Mouse (Mus musculus) hindbrain, postnatal 0 days (tissue): ENCODE data around the gene Kiss1r. TPM values are rescaled to one million over a fixed set of nuclear protein-coding genes. Genes with fewer than 3 reads are reported as not detected.

Experiments
- ATAC-seq: fragments of 200-750 bp; cut with Nextera tagmentation; 2 replicates; pipeline ENCODE4 v1.8.0; 2017; ENCODE audit warnings: mild to moderate bottlenecking, moderate TSS enrichment, moderate library complexity
- DNase-seq: peaks from one replicate; pipeline ENCODE4 v3.0.0-alpha.2; 2015; ENCODE audit warnings: low spot score
- H3K27ac ChIP-seq: fragments of 300-500 bp; sonication (generic); 2 replicates; pipeline ENCODE4 v1.5.1; 2014; ENCODE audit warnings: mild to moderate bottlenecking
- H3K27me3 ChIP-seq: fragments of 300-500 bp; sonication (generic); 2 replicates; pipeline ENCODE4 v1.6.1; 2014; ENCODE audit warnings: low read length, mixed read lengths; ENCODE audit not compliant: insufficient read depth
- H3K36me3 ChIP-seq: fragments of 300-500 bp; sonication (generic); 2 replicates; pipeline ENCODE4 v1.6.1; 2014; ENCODE audit warnings: low read length, mixed read lengths; ENCODE audit not compliant: insufficient read depth
- H3K4me1 ChIP-seq: fragments of 300-500 bp; sonication (generic); 2 replicates; pipeline ENCODE4 v1.6.1; 2014; ENCODE audit warnings: antibody characterized with exemption, low read length, mixed read lengths; ENCODE audit not compliant: insufficient read depth
- H3K4me2 ChIP-seq: fragments of 300-500 bp; sonication (generic); 2 replicates; pipeline ENCODE4 v1.6.1; 2014; ENCODE audit warnings: low read depth, mild to moderate bottlenecking, low read length, moderate library complexity, mixed read lengths
- H3K4me3 ChIP-seq: fragments of 300-500 bp; sonication (generic); 2 replicates; pipeline ENCODE4 v1.5.1; 2014; ENCODE audit warnings: low read length
- H3K9ac ChIP-seq: fragments of 300-500 bp; sonication (generic); replicated peaks from 2 replicates; pipeline ENCODE4 v1.6.1; 2014; ENCODE audit warnings: mild to moderate bottlenecking, low read length, moderate library complexity, mixed read lengths
- H3K9me3 ChIP-seq: fragments of 300-500 bp; sonication (generic); 2 replicates; pipeline ENCODE4 v1.6.1; 2016; ENCODE audit warnings: low read length, mixed read lengths
- CTCF ChIP-seq: IDR thresholded peaks from 2 replicates; pipeline ENCODE4 v1.5.1; 2016; ENCODE audit warnings: antibody characterized with exemption, control low read depth, low read depth
- WGBS: fragments of 180-500 bp; shearing (Covaris S2); extraction: QIAGEN DNeasy Blood & Tissue Kit; methylation state at CpG from one replicate; pipeline ENCODE4 v1.1.7; 2014; 5-methylcytosine and 5-hydroxymethylcytosine counted together
- polyA plus RNA-seq: library from polyadenylated mRNA; unstranded; fragments of >200 nt; fragmentation: Nextera tagmentation; extraction: Ambion mirVana; gene quantifications from 2 replicates; pipeline ENCODE4 v1.2.1, GENCODE M21; 2015
- total RNA-seq: library from RNA; depleted of rRNA; stranded (reverse); fragments of >200 nt; gene quantifications from 2 replicates; pipeline ENCODE4 v1.2.3, GENCODE M21; 2014

The Kiss1r gene
- total and polyA plus RNA-seq, 2 experiments from 2014 or later: 3.4 to 9.4 TPM

DNA sequence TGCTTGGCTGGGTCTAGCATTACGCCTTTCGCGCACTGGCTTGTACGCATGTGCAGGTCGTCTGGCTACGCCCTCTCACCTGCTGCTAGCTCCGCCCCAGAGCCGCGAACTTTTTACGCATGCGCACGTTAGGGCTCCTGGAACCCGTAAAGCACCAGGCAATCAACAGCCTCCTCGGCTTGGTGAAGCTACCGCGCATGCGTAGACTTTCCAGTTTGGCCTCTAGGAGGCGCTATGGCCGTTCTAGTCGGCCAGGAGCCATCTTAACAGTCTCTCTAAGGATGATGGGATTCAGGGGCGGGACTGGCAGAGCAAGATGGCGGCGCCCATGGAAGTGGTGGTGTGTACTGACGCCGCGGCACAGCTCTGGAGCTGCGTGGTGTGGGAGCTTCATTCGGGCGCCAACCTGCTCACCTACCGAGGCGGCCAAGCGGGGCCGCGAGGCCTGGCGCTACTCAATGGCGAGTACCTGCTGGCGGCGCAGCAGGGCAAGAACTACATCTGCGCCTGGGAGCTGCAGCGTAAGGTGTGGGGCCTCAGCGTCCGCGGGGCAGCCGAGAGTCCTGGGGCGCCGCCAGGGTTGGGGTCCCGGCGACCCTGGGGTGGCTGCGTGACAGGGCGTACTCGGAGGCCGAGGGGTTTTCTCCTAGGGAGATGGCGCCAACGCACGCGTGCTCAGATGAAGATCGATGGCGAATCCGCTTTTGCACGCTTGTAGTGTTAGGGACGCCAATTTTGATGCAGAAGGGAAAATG, 43.3 kb downstream of the Kiss1r start, which contains the start of gene Wdr18:
Gene Wdr18 (plus strand): TSS at position 306 of the 755 bp plus-strand sequence.
- under 1% methylated on average over 61 of the region's 61 CpGs for WGBS
- H3K4me3 ChIP-seq: peak within 1 kb of the TSS; percentile 97
- H3K4me1 ChIP-seq: peaks cover 5% of the 10 kb centered on the region; the same call in 1 of the 2 replicates
- TF ChIP-seq CTCF: peak; percentile 99
- H3K9ac ChIP-seq: peak within 1 kb of the TSS; percentile 77
- H3K4me2 ChIP-seq: peak within 1 kb of the TSS; percentile 73
- ATAC-seq: peak; percentile 97
- peak within 1 kb of the TSS; percentile 79 for H3K27ac ChIP-seq
- peaks cover 13% of the 10 kb centered on the region; the same call in 1 of the 2 replicates for H3K36me3 ChIP-seq
- H3K27me3 ChIP-seq: no peaks in the 10 kb centered on the region
- H3K9me3 ChIP-seq: no peaks in the 10 kb centered on the region
- DNase-seq: peak; percentile 99

DNA sequence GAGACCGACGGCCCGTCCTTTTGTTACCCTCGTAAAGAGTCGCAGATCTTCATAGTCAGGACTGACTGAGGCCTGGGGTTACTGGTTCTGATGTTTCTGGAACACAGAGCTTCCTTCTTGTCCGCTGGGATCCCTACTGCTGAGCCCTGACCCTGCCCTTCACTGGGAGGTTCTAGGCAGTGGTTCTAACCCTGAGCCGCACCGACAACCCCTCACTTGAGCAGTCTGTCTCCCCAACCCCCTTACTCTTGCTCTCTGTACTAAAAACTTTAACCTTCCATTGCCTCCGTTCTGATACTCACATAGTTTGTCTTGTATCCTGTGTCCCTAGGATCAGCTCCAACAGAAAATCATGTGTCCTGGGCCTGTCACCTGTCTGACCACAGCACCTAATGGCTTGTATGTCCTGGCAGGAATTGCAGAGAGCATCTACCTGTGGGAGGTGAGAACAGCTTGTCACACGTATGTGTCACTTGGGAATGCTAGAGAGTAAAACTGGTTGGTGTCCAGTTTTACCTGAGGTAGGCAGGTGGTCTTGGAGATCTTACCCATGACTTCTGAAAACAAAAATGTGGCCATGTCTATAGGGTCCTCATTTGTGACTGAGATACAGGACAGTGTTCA, 44.0 kb downstream of the Kiss1r start:
- Histone ChIP-seq H3K4me3 (peak overlapping the region; percentile 97), H3K27ac (peak overlapping the region; percentile 79; the same call in 1 of the 2 replicates), H3K4me1 (peaks cover 5% of the 10 kb centered on the region; the same call in 1 of the 2 replicates), H3K36me3 (peaks cover 21% of the 10 kb centered on the region), H3K9me3 (no peaks in the 10 kb centered on the region), H3K9ac (peak overlapping the region; percentile 77), H3K27me3 (no peaks in the 10 kb centered on the region), H3K4me2 (peak overlapping the region; percentile 73)
- no peak for ATAC-seq
- TF ChIP-seq CTCF: no peak
- no peak for DNase-seq
- 20% methylated on average over 10 of the region's 10 CpGs for WGBS

DNA sequence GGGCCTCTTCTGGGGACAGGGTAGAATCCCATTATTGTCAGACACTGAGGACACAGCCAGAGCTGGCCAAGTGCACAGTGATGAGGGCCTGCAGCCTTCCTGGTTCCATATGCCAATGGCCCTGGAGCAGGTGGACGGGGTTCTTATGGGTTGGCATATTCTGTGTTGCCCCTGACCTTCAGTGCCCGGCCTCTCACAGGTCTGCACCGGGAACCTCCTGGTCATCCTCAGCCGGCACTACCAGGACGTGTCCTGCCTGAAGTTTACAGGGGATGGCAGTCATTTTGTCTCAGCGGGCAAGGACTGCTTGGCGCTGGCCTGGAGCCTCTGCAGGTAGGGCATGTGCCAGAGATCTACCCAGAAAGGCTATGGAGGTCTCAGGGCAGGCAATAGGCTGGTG, 48.0 kb downstream of the Kiss1r start:
- DNase-seq (no peak), ATAC-seq (no peak)
- 98% methylated on average over 7 of the region's 7 CpGs for WGBS
- H3K4me2 ChIP-seq: no peak overlapping the region
- peaks cover 8% of the 10 kb centered on the region for H3K4me1 ChIP-seq
- H3K36me3 ChIP-seq: peaks cover 41% of the 10 kb centered on the region
- H3K27ac ChIP-seq: no peak overlapping the region
- H3K9me3 ChIP-seq: no peaks in the 10 kb centered on the region
- no peak overlapping the region for H3K4me3 ChIP-seq
- TF ChIP-seq CTCF: no peak
- no peak overlapping the region for H3K9ac ChIP-seq
- H3K27me3 ChIP-seq: no peaks in the 10 kb centered on the region

DNA sequence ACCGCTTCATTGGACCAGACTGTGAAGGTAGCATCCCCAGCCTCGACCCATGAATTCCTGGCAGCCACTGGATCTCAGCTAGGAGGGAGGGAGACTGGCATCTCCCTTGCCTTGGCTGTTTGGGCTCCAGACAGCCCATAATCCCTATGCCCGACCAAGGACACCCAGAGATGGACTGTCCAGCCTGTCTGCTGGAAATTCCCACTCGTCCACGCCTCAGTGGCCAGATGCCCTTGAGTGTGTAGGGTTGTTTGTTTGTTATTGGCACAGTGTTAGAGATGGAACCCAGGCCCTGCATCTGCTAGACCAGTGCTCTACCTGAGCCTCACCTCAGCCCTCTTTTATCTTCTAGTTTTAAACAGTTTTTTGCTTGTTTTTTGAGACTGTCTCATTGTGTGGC, 48.6 kb downstream of the Kiss1r start:
- peaks cover 8% of the 10 kb centered on the region for H3K4me1 ChIP-seq
- no peak overlapping the region for H3K4me3 ChIP-seq
- H3K27ac ChIP-seq: no peak overlapping the region
- no peak for ATAC-seq
- no peaks in the 10 kb centered on the region for H3K9me3 ChIP-seq
- no peak for TF ChIP-seq CTCF
- 90% methylated on average over 5 of the region's 5 CpGs for WGBS
- H3K9ac ChIP-seq: no peak overlapping the region
- no peak for DNase-seq
- H3K27me3 ChIP-seq: no peaks in the 10 kb centered on the region
- no peak overlapping the region for H3K4me2 ChIP-seq
- peaks cover 41% of the 10 kb centered on the region for H3K36me3 ChIP-seq

DNA sequence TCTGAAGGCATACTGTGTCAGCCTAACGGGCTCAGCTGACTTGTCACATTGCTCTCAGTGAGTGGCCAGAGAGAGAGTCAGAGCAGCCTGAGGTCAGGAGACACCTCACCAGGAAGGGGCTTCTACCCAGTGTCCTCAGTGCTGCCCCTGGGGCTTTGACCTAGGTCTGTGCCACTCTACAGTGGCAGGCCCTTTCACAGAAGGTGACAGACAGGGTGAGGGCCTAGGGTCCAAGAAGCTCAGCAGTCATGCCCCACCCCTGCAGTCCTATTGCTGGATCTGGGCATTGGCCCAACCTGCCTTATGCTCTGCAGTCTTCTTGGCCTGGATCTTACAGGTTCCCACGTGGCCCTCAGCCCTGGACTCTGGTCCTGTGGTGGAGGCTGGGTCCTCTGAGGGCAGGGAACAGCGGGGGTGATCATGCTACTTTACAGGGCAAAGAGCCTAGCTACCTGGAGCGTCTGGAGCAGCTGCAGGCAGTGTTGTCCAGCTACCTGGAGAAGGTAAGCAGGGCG, 50.2 kb downstream of the Kiss1r start:
- H3K9ac ChIP-seq: no peak overlapping the region
- no peak overlapping the region for H3K4me2 ChIP-seq
- DNase-seq (no peak), ATAC-seq (no peak)
- H3K36me3 ChIP-seq: peaks cover 41% of the 10 kb centered on the region
- no peaks in the 10 kb centered on the region for H3K9me3 ChIP-seq
- no peak overlapping the region for H3K27ac ChIP-seq
- peaks cover 10% of the 10 kb centered on the region for H3K4me1 ChIP-seq
- H3K4me3 ChIP-seq: no peak overlapping the region
- TF ChIP-seq CTCF: no peak
- peaks cover 9% of the 10 kb centered on the region; the same call in 1 of the 2 replicates for H3K27me3 ChIP-seq
- 81% methylated on average over 5 of the region's 5 CpGs for WGBS

DNA sequence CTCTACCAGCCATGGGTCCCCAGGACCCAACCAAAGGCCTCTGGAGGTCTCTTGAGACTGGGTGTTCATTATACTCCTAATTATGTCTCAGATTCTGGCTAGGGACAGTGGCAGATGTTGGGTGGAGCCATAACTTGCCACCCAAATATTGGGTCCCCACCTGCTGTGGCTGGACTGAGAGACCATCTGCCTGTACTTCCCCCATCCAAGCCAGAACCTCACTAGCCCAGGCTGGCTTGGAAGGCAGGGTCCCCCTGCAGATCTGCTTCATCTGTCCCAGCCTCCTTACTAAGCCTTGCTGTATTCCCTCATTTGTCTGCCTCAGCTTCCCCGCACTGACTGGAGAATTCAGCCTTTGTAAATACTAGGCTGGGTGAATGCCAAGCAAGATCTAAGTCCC, 51.4 kb downstream of the Kiss1r start:
- Histone ChIP-seq H3K4me1 (peaks cover 10% of the 10 kb centered on the region), H3K27ac (peak overlapping the region; percentile 20; the same call in 1 of the 2 replicates), H3K9me3 (no peaks in the 10 kb centered on the region), H3K9ac (no peak overlapping the region), H3K4me2 (no peak overlapping the region), H3K27me3 (peaks cover 9% of the 10 kb centered on the region; the same call in 1 of the 2 replicates), H3K36me3 (peaks cover 41% of the 10 kb centered on the region), H3K4me3 (no peak overlapping the region)
- WGBS: 62% methylated on average over 1 of the region's 1 CpGs
- no peak for ATAC-seq
- TF ChIP-seq CTCF: no peak
- DNase-seq: no peak
